20 mouse cellular contexts compared by ENCODE assay signal in the genomic region with DNA sequence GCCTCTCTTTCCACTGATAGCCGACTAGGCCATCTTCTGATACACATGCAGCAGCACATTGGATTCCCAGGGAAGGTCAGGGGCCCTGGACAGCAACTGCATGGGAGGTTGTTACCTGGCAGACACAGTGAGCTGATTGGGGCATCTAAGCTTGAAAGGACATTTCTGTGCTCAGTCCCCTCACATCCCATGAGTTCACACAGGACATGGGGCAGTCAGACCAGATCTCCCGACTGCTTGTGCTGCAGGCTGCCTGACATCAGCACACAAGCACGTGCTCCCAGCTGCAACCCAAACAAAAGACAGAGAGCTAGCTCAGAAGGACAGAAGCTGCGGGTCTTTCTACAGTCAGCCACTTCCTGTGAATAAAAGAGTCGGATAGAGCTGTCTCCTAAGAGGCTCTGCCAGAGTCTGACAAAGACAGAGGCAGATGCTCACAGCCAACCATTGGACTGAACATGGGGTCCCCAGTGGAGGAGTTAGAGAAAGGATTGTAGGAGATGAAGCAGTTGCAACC. TPM values are rescaled to one million over a fixed set of nuclear protein-coding genes. Genes with fewer than 3 reads are reported as not detected.
DNase-seq lines count a peak whose midpoint lies in the region; ATAC-seq lines count a peak whose summit lies in the region.
"Had no signal": no experiment of that assay in that cellular context is flagged by ENCODE, and none has a peak within 500 bp of the region (broad histone marks: within the 10 kb centered on the region; RNA-seq: fewer than 3 reads in every experiment).

No protein-coding gene starts in this region.

- no peak for DNase-seq in forebrain, embryonic 11.5 days (ENCODE audit: low spot score)
- DNase-seq in CD4-positive helper T cell, adult 2 months (ENCODE audit: low read depth, low spot score), result peak; percentile 38
- peak; percentile 58 for DNase-seq in naive thymus-derived CD4-positive, alpha-beta T cell, adult 2 months (ENCODE audit: low read depth)
- no peak for DNase-seq in cerebellum, adult 11 months
- DNase-seq: adrenal gland, adult 2 months; cerebellum, adult 9-11 months; heart, postnatal 36 days; kidney, postnatal 36 days; left cerebral cortex, postnatal 4 days; liver; lung, adult 18-20 months; lung, postnatal 14 days had no signal

- no peak overlapping the region for H3K27ac ChIP-seq in forebrain, embryonic 11.5 days (ENCODE audit: low read depth, low read length)
- no peak overlapping the region for H3K27ac ChIP-seq in forebrain, embryonic 16.5 days (ENCODE audit: low read length)
- H3K27ac ChIP-seq: embryonic facial prominence, embryonic 13.5 days; forebrain, embryonic 15.5 days; heart, embryonic 10.5 days; intestine, embryonic 15.5 days; left cerebral cortex, adult 2 months had no signal

- no peaks in the 10 kb centered on the region for H3K36me3 ChIP-seq in forebrain, embryonic 11.5 days (ENCODE audit: control insufficient read depth, insufficient read depth, low read length)
- no peaks in the 10 kb centered on the region for H3K36me3 ChIP-seq in forebrain, embryonic 16.5 days (ENCODE audit: control insufficient read depth, insufficient read depth)
- no peaks in the 10 kb centered on the region for H3K36me3 ChIP-seq in megakaryocyte, embryonic 14.5 days (replicated peaks; ENCODE audit: low read length)
- H3K36me3 ChIP-seq: embryonic facial prominence, embryonic 13.5 days; forebrain, embryonic 15.5 days; intestine, embryonic 15.5 days had no signal

- no peaks in the 10 kb centered on the region for H3K27me3 ChIP-seq in forebrain, embryonic 11.5 days (ENCODE audit: control insufficient read depth, insufficient read depth, low read length)
- no peaks in the 10 kb centered on the region for H3K27me3 ChIP-seq in forebrain, embryonic 16.5 days (replicated peaks; ENCODE audit: control insufficient read depth, insufficient read depth, low read length)
- no peaks in the 10 kb centered on the region for H3K27me3 ChIP-seq in megakaryocyte, embryonic 14.5 days (replicated peaks)
- H3K27me3 ChIP-seq: embryonic facial prominence, embryonic 13.5 days; forebrain, embryonic 15.5 days; intestine, embryonic 15.5 days had no signal

- whole genome bisulfite sequencing in forebrain, embryonic 11.5 days, result 48% methylated on average over 5 of the region's 5 CpGs
- WGBS in forebrain, embryonic 16.5 days, result 48% methylated on average over 5 of the region's 5 CpGs

- 0 out of 2 replicates have a peak, but pooled peaks cover 2% of the 10 kb centered on the region for H3K9me3 ChIP-seq in forebrain, embryonic 11.5 days (ENCODE audit: control insufficient read depth, low read length)
- H3K9me3 ChIP-seq in forebrain, embryonic 16.5 days (ENCODE audit: control insufficient read depth, low read length), result peaks cover 8% of the 10 kb centered on the region; the same call in 1 of the 2 replicates
- peaks cover 6% of the 10 kb centered on the region; the same call in 1 of the 2 replicates for H3K9me3 ChIP-seq in megakaryocyte, embryonic 14.5 days
- H3K9me3 ChIP-seq: intestine, embryonic 15.5 days had no signal

- no peak overlapping the region for H3K4me3 ChIP-seq in forebrain, embryonic 11.5 days (ENCODE audit: low read depth, low read length)
- H3K4me3 ChIP-seq in forebrain, embryonic 16.5 days (replicated peaks; ENCODE audit: low read length), result no peak overlapping the region
- H3K4me3 ChIP-seq in megakaryocyte, embryonic 14.5 days (replicated peaks), result peak overlapping the region; percentile 6
- H3K4me3 ChIP-seq: embryonic facial prominence, embryonic 13.5 days; forebrain, embryonic 15.5 days; heart, embryonic 10.5 days; intestine, embryonic 15.5 days; left cerebral cortex, adult 2 months had no signal

- H3K9ac ChIP-seq in forebrain, embryonic 11.5 days (ENCODE audit: low read length), result no peak overlapping the region
- H3K9ac ChIP-seq in forebrain, embryonic 16.5 days (replicated peaks; ENCODE audit: low read depth, low read length), result no peak overlapping the region
- H3K9ac ChIP-seq: embryonic facial prominence, embryonic 13.5 days; forebrain, embryonic 15.5 days; intestine, embryonic 15.5 days had no signal

- no peak overlapping the region for H3K4me2 ChIP-seq in forebrain, embryonic 11.5 days (ENCODE audit: low read depth, low read length, severe bottlenecking)
- H3K4me2 ChIP-seq in forebrain, embryonic 16.5 days (ENCODE audit: low read length), result no peak overlapping the region
- H3K4me2 ChIP-seq: embryonic facial prominence, embryonic 13.5 days; forebrain, embryonic 15.5 days; intestine, embryonic 15.5 days had no signal

- peak; percentile 26; the same call in 1 of the 2 replicates for ATAC-seq in forebrain, embryonic 11.5 days (replicated peaks; ENCODE audit: low FRiP score)
- ATAC-seq in forebrain, embryonic 16.5 days, result no peak
- ATAC-seq in megakaryocyte, adult 5-6 weeks (ENCODE audit: poor library complexity, severe bottlenecking), result no peak
- ATAC-seq: forebrain, embryonic 15.5 days; intestine, embryonic 15.5 days had no signal

- H3K4me1 ChIP-seq in forebrain, embryonic 11.5 days (replicated peaks; ENCODE audit: control insufficient read depth, insufficient read depth, low read length), result no peaks in the 10 kb centered on the region
- no peaks in the 10 kb centered on the region for H3K4me1 ChIP-seq in forebrain, embryonic 16.5 days (replicated peaks; ENCODE audit: control insufficient read depth, insufficient read depth, low read length)
- H3K4me1 ChIP-seq in megakaryocyte, embryonic 14.5 days, result peaks cover 4% of the 10 kb centered on the region; the same call in 1 of the 2 replicates
- H3K4me1 ChIP-seq: intestine, embryonic 15.5 days had no signal

RNA-seq across cellular contexts. Expression of gene Zfp984, which starts 3.7 kb away (rescaled TPM):
- polyA plus RNA-seq in forebrain, embryonic 11.5 days (2014; fragmentation: Nextera tagmentation; extraction: Ambion mirVana), result 7.6 and 9.7 TPM in 2 replicates
- 6.0 and 6.4 TPM in 2 replicates for polyA plus RNA-seq in forebrain, embryonic 16.5 days (2015; fragmentation: Nextera tagmentation; extraction: Ambion mirVana)
- polyA plus RNA-seq in megakaryocyte, embryonic 14.5 days (2012; ENCODE audit: insufficient read depth, low replicate concordance), result 0.07 TPM in 1 of 2 replicates, not detected in the other
- 77.3 and 82.7 TPM in 2 replicates for total RNA-seq in megakaryocyte, adult 5-6 weeks (2015)
- 41.7 and 44.5 TPM in 2 replicates for total RNA-seq in megakaryocyte, adult 5-6 weeks (2017)
- polyA plus RNA-seq: adrenal gland, adult 2 months had no signal

RNA-seq across cellular contexts. Expression of gene Zfp933, which starts 34.9 kb away (rescaled TPM):
- polyA plus RNA-seq in forebrain, embryonic 11.5 days (2014; fragmentation: Nextera tagmentation; extraction: Ambion mirVana), result 6.5 and 8.0 TPM in 2 replicates
- 8.8 and 10.1 TPM in 2 replicates for polyA plus RNA-seq in forebrain, embryonic 16.5 days (2015; fragmentation: Nextera tagmentation; extraction: Ambion mirVana)
- not detected in 2 replicates for polyA plus RNA-seq in megakaryocyte, embryonic 14.5 days (2012; ENCODE audit: insufficient read depth, low replicate concordance)
- total RNA-seq in megakaryocyte, adult 5-6 weeks (2015), result 5.4 and 6.5 TPM in 2 replicates
- 5.8 and 6.3 TPM in 2 replicates for total RNA-seq in megakaryocyte, adult 5-6 weeks (2017)

RNA-seq across cellular contexts. Expression of gene Miip, which starts 55.3 kb away (rescaled TPM):
- 53.6 and 54.1 TPM in 2 replicates for polyA plus RNA-seq in forebrain, embryonic 11.5 days (2014; fragmentation: Nextera tagmentation; extraction: Ambion mirVana)
- 52.6 and 63.1 TPM in 2 replicates for polyA plus RNA-seq in forebrain, embryonic 16.5 days (2015; fragmentation: Nextera tagmentation; extraction: Ambion mirVana)
- polyA plus RNA-seq in megakaryocyte, embryonic 14.5 days (2012; ENCODE audit: insufficient read depth, low replicate concordance), result 44.2 and 60.2 TPM in 2 replicates
- 47.8 and 52.8 TPM in 2 replicates for total RNA-seq in megakaryocyte, adult 5-6 weeks (2015)
- 61.5 and 72.5 TPM in 2 replicates for total RNA-seq in megakaryocyte, adult 5-6 weeks (2017)

RNA-seq across cellular contexts. Expression of gene Fv1, which starts 55.5 kb away (rescaled TPM):
- 15.4 and 17.1 TPM in 2 replicates for polyA plus RNA-seq in forebrain, embryonic 11.5 days (2014; fragmentation: Nextera tagmentation; extraction: Ambion mirVana)
- 12.9 and 14.3 TPM in 2 replicates for polyA plus RNA-seq in forebrain, embryonic 16.5 days (2015; fragmentation: Nextera tagmentation; extraction: Ambion mirVana)
- polyA plus RNA-seq in megakaryocyte, embryonic 14.5 days (2012; ENCODE audit: insufficient read depth, low replicate concordance), result not detected in 2 replicates
- 2.5 and 6.6 TPM in 2 replicates for total RNA-seq in megakaryocyte, adult 5-6 weeks (2015)
- total RNA-seq in megakaryocyte, adult 5-6 weeks (2017), result 11.5 and 15.3 TPM in 2 replicates

Comparison
In these comparisons a context has a peak if more than half of its experiments do, and no peak if none do; other contexts are left out.
1. DNase-seq: peak in CD4-positive helper T cell, adult 2 months (single experiment) and naive thymus-derived CD4-positive, alpha-beta T cell, adult 2 months (single experiment); none in forebrain, embryonic 11.5 days (single experiment) and cerebellum, adult 11 months (single experiment).